Mouse (Mus musculus) kidney, postnatal 36 days (tissue): Measurements from ENCODE around the gene Dio1.

Experiments used
- DNase-seq, 2 experiments: peaks; one replicate each; pipeline ENCODE4 v3.0.0; 2021 to 2022; ENCODE audit warnings: mixed read lengths in 2 of 2

Gene Dio1

DNA sequence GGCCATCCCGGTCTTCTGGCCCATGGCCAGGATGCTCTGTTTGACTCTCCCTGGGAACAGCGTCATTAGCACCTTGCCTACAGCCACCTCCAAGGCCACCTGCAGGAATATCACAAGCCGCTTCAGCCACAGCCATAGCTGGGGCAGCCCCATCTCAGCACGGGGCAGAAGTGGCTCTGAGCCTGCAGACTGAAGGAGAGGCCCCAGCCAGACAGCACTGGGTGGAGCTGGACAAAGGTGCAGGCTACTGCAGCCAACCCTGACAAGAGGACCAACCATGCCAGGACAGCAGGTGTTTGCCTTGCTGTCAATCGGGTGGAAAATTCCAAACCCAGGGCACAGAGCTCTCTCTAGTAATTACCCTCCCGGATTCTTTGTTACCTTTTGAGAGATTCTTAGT lies at the start of gene Dio1:
Dio1 (minus strand) TSS at position 204 of the 400 bp plus-strand sequence.
- DNase-seq: peak; percentile 82 to 88

DNA sequence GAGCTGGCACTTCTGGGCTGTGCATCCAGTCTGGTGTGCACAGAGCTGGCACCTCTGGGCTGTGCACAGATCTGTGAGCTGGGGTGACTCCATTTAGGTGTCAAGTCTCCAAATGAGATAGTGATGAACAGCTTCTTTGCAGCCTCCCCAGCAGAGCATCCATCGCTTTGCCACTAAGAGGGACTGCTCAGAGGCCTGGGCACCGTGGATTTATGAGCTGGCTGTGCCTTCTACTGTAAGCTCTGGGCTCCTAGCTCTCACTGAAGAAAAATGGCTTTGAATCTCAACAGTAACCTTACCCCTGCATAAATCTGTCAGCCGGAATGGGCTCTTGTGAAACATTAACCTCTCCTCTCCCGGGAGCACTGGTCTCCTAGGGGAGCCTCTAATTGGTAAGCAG lies 47.6 kb upstream of the Dio1 start:
- peak; percentile 41 for DNase-seq

DNA sequence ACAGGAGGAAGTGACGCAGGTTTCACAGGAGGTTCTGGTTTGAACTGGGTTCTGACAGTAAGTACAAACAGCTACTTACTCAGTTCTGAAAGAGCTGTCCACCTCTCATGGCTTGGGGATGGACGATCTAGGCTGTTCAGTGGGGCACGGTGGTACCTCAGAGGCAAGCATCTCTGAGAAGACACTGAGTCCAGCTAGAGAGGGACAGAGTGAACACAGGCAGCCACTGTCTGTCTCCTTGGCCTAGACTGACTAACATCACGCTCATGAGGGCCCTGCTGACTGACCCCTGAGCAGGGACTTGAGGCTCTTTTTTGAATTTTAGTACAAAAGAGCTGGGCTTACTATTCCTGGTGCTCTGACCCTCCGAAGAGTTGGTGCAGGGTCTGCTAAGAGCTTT lies 47.2 kb upstream of the Dio1 start:
- no peak for DNase-seq

DNA sequence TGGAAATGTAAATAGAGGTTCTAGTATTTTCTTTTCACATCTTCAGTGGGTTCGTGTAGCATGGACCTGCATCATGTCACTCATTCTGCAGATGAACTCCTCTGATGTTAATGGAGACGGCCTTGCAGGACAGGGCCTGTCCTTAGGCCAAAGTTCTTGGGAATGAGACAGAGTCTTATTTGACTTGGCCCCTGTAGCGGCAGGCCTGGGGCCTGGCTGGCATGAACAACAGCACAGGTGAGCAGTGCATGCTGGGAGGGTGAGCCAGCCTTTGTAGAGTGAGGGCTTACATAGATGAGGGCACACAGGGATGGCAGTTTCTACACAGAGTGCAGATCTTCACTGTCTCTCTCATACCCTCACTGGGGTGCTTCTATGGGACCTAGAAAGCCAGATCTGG lies 46.6 kb upstream of the Dio1 start:
- DNase-seq: peak; percentile 38 to 50

DNA sequence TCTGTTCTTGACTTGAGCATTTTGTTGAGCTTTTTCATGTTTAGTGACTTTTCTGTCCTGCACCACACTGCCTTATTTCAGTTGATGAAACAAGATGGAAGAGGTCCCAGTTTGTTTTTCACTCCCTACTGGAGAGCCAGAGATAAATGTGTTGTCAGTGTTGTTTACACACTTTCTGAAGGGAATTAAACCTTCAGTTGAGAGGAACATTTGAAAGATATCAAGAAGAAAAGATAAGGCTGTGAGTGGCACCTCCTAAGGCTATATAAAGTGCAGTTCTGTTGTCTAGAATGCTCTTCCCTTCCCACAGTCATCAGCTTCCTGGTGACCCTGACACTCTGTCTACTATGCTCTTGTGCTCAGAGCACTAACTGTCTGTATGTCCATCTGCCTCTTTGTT lies 44.4 kb upstream of the Dio1 start:
- DNase-seq: no peak

DNA sequence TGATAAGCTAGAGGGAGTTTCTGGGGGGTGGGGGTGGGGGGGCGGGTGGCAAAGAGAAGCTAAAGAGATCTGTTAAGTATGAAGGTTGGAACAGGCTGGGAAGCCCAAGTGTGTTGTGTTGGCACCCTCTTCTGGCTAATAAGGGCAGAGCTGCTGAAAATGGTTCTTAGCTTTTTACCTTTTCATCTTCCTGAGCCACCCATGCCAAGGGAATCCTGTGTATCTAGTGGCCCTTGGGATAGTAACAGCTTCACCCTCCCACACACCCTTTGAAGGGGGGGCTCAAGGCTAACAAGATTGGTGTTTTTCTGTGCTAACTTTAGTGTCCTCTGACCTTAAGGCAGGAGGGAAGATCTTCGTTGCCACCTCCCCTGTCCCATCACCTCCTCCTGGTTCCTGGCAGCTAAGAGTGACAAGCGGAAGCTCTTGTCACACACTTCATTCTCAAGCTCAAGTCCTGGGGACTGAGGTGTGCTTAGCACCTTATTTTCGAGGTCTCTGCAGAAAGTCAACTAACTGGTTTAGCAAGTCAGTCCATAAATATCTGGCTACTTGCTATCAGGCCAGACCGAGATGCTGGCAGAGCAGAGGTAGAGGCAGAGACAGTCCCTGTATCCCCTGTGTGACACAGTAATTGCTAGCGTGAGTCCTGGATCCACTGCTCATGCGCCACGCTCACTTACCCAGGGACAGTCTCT lies 42.5 kb upstream of the Dio1 start:
- peak; percentile 35 to 48 for DNase-seq

DNA sequence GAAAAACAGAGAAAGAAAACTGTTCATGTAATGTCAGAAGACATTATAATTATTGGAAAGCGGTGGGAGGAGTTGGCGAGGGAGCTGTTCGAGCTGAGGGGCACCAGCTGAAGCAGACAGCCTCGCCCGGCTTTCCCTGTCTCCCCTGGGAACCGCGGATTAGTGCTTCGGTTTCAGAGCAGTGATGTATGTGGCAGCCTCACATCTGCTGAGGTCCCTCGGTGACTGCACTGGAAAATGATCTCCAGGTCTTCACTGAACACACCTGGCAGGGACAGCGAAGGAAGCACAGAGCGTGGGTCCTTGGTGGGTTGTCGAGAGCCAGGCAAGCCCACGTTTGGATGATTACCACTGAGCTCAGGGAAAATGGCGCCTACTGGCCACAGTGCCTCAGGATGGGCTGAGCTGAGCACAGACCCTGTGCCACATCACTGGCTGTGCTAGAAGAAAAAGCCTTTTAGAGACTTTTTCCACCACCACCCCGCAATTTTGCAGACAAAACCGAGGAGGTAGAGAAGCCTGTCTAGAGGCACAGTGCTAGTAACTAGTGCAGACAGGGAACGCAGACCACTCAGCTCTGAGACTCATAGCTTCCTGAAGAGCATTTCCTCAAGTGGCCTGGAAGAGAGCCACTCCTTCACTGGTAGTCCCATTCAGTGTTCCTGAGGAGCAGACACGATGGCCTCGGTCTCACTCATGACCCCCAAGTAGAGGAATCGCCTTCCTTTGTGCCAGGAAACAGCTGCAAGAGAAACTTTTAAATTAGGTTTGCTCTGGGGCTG lies 41.8 kb upstream of the Dio1 start:
- no peak for DNase-seq

DNA sequence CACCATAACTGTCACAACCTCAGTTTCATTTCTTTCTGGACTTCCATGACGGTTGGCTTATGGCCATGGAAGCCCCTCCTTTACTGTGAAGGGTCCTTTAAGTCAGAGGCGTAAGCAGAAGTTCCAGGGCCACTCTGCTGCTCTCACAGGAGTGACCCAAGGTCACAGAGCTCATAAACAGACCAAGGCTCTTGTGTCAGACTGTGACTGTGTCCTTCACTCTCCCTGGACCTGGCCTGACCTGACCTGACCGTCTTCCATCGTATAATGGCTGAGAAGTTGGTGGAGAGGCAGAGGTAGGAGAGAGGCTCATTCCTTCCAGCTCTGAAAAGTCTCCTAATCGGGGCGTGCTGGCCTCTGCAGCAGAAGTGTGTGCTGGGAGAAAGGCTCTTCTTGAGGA lies 40.3 kb upstream of the Dio1 start:
- no peak for DNase-seq

DNA sequence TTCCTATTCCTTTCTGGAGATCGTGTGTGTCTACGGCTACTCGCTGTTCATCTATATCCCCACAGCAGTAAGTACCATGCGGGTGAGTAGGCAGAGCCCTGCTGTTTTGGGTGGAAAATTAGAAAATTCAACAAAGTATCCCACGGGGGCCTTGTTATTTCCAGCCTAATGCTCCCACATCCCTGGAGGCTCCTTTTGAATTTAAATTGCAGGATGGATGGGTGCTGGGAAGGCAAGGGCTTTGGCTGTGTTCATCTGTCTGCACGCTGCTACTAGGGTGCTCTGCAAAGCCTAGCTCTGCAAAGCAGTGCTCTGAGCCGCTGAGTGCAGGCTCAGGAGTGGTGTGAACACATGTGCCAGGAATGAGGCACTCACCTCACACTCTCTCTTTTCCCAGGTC lies 37.6 kb upstream of the Dio1 start:
- DNase-seq: no peak

DNA sequence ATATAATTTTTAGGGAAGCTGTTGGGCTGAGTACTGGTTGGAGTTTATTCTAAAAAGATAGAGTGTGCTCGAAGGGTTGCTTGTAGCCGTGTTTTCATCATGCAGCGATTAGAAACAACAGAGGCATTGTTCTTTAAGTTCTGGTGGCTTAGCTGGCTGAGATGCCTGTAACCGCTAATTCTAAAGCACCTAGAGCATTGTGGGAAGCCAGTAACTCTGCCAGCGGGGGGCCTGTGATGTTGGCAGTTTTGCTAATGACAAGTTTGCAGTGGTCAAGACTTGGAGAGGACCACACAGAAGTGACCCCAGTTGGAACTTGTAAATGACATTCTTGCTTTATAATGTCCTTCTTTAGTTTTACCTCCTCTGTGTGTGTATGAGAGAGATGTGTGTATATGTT lies 34.4 kb upstream of the Dio1 start:
- no peak for DNase-seq

DNA sequence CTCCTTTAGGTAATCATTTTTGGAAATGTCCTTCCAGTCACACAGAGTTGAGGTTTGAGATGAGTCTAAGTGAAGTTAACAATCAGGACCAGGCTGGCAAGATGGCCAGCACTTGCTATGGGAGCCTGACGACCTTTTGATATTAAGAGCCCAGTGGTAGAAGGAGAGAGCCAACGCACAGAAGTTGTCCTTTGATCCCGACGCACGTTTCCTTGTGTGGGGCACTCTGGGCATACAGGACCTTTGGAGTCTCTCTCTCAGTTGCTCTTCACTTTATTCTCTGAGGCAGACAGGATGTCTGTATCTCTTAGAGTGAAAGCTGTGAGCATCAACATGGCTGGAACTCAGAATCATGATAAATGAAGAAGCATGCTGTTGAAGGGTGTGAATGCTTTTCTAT lies 30.5 kb upstream of the Dio1 start:
- peak; percentile 27 to 29 for DNase-seq

DNA sequence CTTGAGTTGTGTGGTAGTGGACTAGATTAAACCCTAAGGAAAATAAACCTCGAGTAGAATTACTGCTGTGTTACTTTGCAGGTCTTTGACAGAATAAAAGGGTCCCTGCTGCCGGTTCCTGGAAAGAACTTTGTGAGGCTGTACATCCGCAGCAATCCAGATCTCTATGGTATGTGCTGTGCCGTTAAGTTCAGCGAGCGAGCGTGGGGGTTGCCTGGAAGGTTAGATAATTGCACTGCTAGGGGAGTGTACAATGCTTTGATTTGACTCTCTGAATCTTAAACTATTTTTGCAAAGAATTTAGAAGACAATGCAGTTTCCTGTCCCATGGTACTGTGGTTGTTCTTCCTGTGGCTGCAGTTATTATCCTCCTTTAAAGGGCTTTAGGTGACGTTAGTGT lies 29.4 kb upstream of the Dio1 start:
- DNase-seq: no peak

DNA sequence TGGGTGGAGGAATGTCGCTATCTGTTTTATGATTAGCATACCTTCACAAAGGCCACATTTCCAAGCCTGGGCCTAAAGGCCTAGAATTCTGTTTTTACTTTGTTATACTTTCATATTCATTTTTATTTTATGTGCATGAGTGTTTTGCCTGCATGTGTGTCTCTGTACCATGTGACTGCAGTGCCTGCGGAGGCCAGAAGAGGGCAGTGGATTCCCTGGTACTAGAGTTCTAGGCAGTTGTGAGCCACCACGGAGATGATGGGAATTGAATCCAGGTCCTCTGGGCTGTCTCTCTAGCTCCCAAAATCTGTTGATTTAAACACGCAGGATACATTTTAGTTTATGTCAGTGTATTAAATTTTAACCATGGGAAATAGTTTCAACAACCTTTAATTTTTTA lies 26.5 kb upstream of the Dio1 start:
- peak in 1 of 2 experiments; percentile 39 for DNase-seq

DNA sequence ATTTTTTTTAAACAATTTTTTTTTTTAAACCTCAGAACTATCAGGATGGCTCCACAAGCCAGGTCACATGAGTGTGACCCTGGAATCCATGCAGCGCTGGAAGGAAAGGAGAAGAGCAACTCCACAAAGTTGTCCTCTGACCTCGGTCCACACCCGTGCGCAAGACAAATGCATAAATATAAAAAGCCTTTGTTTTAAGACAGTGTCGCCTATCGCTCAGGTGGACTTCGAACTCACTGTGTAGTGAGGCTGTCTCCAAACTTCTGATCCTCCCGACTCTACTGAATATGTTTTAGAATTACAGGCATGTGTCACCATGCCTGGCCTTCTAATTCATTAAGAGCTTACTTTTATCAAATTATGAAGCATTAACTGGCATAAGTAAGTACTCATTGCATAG lies 21.6 kb upstream of the Dio1 start:
- DNase-seq: no peak

DNA sequence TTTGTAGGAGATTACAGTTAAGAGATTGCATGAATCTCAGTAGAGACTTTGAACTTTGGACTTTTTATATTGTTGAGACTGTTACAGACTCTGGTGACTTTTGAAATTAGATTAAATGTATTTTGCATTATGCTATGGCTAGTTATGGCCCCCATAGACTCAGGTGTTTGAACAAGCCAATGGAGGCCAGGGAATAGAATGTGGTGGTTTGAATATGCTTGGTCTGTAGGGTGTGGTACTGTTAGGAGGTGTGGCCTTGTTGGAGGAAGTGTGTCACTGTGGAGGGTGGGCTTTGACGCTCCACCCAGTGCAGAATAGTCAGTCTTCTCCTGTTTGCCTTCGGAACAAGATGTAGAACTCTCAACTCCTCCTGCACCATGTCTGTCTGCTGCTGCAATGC lies 16.1 kb upstream of the Dio1 start:
- no peak for DNase-seq

DNA sequence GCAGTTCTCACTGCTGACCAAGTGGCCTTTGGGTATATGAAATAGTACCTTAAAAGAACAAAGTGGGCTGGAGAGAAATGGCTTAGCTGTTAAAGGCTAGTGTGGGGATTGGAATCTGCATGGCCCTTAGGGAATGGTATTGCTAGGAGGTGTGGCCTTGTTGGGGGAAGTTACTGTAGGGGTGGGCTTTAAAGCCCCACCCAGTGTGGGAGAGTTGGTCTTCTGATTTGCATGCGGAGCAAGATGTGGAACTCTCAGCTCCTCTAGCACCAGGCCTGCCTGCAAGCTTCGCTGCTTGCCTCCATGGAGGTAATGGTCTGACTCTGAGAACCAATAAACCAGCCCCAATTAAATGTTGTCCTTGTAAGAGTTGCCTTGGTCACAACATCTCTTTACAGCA lies 14.1 kb upstream of the Dio1 start:
- no peak for DNase-seq

DNA sequence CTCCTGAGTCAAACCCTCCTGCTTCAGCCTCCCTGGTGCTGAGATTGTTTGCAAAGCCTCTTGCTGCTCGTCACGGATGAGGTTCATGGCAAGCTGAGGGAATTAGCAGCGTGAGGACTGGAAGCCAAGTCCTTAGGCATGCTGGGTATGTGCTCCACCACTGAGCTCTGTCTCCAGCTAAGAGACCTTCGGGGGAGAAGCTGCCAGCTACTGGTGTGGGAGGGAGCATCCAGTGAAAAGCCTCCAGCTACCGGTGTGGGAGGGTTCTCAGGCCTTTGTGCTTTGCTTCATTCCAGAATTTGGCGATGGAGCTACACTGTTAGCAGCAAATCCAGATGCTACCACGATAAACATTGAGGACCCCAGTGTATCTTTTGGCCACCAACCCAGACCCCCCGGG lies 11.7 kb upstream of the Dio1 start:
- no peak for DNase-seq

DNA sequence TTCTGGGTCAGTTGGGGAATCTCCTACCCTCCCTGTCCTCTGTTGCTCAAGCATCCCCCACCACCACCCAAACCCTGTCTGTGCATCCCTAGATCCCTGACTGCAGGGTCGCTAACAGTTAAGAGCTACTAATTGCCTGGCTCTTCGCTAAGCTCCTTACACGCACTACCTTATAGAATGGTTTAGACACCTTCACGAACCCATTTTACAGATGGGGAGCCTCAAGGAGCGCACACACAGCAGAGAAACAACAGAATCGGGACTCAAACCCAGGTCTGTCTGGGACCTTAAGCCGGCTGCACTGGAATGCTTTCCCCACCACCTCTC lies 7.5 kb upstream of the Dio1 start:
- no peak for DNase-seq

DNA sequence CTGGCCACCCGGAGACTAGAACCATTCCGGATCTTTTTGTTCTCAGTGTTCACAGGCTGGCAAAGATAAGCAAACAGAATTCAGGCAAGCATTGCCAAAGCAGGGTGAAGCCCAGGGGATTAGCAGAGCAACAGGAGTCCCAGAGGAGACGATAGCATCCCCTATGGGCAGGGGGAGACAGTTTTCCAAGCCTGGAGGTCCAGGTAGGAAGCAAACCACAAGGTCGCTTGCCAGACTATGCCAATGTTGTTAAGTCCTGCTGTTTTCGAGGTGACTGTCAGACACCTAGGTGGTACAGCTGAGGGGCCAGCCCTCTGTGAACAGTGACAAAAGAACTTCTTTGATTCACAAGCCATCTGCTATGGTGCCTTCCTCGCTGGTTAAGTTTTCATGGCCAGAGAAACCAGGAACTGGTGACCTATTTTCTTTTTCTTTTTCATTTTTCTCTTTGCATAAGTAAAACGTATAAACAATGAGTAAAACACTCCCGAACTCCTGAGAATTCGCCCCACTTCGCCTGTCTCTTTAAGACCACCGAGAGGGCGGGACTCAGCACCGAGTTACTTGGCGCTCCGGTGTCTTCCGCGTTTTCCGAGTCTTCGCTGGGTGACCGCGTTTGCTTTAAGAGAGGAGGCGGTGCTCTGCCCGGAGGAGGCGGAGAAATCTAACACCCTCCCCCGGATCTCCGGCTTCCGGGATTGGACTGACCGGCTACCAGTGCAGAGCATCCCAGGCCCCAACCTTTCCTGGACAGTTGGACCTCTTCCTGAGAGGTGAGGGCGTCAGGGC lies 6.9 kb upstream of the Dio1 start, which contains the start of gene Yipf1:
Yipf1 (plus strand) TSS at position 674 of the 789 bp plus-strand sequence.
- peak; percentile 94 to 95 for DNase-seq

DNA sequence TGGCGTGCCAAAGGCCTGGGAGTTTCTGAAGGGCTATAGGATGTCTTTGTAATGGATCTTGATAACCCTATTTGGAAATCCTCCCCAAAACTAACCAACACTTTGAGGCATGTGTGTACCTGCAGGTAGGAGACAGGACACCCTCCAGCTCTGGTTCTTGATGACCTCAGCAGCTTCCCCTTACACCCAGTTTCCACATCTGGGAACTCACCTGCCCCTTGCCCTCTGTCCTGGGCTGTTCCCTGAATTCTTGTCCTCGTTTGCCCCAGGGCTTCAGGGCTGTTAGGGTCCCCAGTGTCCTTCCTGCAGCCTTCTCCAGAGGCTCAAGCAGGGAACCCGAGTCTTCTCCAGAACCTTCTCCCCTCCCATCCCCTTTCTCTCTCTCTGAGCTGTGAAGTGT lies 3.4 kb downstream of the Dio1 start:
- DNase-seq: peak; percentile 53 to 57

DNA sequence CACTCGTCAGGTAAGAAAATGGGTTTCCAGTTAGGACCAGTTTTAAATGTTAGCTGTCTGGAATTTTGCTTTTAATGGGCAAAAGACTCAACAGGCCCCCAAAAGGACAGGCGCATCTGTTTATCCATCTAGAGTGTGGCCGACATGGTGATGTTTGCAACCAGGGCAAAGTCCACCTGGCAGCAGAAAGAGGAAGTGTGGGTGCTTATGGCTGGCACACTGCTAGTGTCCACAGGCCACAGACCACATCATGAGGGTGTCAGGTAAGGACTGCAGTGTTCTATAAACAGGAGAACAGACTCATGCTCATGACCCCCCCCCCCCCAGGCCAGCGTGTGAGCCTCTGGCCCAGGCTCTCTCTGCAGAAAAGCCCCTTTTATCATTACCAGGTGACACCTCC lies 4.1 kb downstream of the Dio1 start:
- DNase-seq: peak; percentile 76 to 81

DNA sequence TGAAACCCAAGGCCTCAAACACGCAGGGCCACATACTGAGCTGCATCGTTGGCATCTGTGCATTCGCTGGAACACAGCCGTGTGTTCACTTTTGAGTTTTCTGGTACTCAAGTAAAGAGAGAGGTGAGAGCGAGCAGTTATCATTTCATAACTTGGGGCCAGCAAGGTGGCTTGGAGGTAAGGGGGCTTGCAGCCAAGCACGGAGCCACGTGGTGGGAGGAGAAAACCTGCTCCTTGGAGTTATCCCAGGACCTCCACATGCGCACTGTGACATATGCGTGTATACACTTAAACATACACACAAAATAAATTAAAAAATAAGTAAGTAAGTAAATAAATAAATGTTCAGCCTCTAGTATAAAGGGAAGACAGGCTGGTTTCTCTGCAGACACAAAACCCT lies 4.7 kb downstream of the Dio1 start:
- peak in 1 of 2 experiments; percentile 62 for DNase-seq

DNA sequence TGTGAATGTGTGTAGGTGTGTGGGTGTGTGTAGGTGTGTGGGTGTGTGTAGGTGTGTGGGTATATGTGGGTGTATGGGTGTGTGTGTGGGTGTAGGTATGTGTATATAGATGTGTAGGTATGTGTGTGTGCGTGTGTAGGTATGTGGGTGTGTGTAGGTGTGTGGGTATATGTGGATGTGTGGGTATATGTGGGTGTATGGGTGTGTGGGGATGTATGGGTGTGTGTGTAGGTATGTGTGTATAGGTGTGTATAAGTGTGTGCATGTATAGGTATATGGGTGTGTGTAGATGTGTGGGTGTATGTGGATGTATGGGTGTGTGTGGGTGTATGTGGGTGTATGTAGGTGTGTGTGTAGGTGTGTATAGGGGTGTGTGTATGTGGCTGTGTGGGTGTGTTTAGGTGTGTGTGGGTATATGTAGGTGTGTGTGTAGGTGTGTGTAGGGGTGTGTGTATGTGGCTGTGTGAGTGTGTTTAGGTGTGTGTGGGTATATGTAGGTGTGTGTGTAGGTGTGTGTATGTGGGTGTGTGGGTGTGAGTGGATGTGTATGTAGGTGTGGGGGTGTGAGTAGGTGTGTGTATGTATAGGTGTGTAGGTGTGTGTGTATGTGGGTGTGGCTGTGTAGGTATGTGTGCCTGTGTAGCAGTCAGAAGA lies 5.9 kb downstream of the Dio1 start:
- no peak for DNase-seq
